Mouse (Mus musculus): ENCODE data around the gene Mettl27.

Gene Mettl27

DNA sequence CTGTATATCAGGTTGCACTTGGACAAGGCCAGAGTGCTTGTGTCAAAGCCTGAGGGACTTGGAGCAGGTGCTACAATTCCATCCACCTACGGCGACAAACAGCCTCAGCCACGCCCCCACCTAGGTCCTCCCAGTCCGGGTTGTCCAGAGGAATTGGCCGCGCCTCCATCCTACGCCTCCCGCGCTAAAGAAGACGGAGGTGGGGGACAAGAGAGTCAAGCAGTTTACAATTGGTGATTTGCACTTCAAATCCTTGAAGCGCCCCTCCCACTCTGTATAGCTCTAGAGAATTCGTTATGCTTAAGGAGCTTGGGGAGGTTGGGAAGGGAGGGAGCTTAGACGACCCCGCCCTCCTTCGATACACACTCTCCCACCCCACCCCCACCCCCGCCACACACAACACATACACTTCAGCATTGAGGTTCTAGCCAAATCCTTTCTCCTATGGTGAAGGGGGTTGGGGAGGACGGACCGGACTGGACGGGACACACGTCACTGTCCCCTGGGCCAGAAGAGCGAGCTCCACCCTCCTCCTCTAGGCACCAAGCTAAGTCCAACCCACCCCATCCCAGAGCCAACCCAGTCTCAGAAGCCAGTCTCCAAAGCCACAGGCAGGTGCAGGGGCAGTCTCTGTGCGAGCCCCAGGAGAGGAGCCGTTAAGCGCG lies 53.6 kb downstream of the Mettl27 start, which contains the start of gene Cldn3:
Gene Cldn3, plus strand, starts transcription at position 582 of the 665 bp plus-strand sequence.
- no peak for DNase-seq (ENCODE audit: low spot score)

DNA sequence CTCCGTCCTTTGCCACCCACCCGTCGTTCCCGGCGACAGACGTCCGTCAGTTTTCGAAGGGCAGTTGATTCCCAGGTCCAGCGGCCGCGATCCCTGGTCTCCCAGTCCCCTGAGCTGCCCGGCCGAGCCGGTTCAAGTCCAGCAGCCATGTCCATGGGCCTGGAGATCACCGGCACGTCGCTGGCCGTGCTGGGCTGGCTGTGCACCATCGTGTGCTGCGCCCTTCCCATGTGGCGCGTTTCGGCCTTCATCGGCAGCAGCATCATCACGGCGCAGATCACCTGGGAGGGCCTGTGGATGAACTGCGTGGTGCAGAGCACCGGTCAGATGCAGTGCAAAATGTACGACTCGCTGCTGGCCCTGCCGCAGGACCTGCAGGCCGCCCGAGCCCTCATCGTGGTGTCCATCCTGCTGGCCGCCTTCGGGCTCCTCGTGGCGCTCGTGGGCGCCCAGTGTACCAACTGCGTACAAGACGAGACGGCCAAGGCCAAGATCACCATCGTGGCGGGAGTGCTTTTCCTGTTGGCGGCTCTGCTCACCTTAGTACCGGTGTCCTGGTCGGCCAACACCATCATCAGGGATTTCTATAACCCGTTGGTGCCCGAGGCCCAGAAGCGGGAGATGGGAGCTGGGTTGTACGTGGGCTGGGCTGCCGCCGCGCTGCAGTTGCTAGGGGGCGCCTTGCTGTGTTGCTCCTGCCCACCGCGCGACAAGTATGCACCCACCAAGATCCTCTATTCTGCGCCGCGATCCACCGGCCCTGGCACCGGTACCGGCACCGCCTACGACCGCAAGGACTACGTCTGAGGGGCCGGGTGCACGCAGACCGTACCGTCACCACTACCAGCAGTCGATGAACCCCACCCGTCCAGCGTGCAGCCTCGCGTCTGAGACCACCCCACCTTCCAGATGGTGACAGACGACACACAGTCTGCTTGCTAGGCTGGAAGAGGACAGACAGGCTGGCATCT lies 54.4 kb downstream of the Mettl27 start:
- DNase-seq (ENCODE audit: low spot score): no peak

DNA sequence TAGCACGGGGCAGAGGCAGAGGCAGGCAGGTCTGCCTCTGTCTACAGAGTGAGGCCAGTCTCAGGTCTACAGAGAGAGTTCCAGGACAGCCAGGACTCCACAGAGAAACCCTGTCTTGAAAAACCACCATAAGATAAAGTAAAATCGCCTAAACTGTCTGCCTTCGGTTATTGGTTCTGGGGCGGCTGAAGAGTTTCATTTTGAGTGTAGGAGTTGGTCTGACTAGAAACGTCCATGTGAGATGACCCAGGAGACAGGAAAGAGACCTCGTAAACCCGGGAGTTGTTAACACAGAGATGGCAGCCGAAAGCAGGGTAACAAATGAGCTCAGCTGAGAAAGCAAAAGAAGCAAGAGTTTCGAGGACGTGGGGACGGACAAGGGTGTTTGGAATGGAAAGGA lies 57.0 kb downstream of the Mettl27 start:
- DNase-seq (ENCODE audit: low spot score): no peak

DNA sequence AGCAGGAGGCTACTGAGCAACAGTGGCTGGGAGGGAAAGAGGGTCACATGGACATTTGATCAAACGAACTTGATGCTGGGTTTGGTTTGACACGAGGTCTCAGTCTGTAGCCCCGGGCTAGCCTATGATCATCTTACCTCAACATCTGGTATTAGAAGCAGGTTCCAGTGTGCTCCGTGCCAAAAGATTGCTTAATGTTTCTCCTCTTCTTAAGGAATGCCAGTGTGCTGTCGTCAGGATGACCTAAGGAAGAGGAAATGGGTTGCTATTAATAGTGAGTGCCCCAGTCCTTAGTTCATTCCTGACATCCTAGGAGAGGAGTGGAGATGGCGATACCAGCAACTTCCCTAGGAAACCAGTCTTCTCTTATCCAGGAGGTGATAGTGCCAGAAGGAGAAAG lies 57.6 kb downstream of the Mettl27 start:
- no peak for DNase-seq (ENCODE audit: low spot score)
